Mouse (Mus musculus) adrenal gland, postnatal 14 days (tissue): ENCODE measurements around the gene Adad1. TPM values are rescaled to one million over a fixed set of nuclear protein-coding genes. Genes with fewer than 3 reads are reported as not detected.

Source experiments
- DNase-seq: peaks from one replicate; pipeline ENCODE4 v3.0.0; 2021; ENCODE audit warnings: mixed read lengths
- total RNA-seq: library from RNA; stranded (reverse); gene quantifications from 2 replicates; pipeline ENCODE4 v1.2.3, GENCODE M21; 2021

The Adad1 gene
- total RNA-seq, 1 experiment from 2014 or later: not detected

GRCm38 (mm10) chr3:37169283-37169682 is 106.0 kb downstream of the Adad1 start:
- no peak for DNase-seq

Other genes with a start within 250 kb of the Adad1 start
- 42.6 and 49.7 TPM in 2 replicates for gene 4932438A13Rik, start 200.4 kb upstream of the Adad1 start, total RNA-seq
- gene Il2, start 62.4 kb downstream of the Adad1 start, total RNA-seq: not detected in 2 replicates
- not detected in 2 replicates for gene Il21, start 169.1 kb downstream of the Adad1 start, total RNA-seq
- 3.4 and 4.0 TPM in 2 replicates for gene Bbs12, start 249.0 kb downstream of the Adad1 start, total RNA-seq
- 2.9 and 3.0 TPM in 2 replicates for gene Cetn4, start 249.2 kb downstream of the Adad1 start, total RNA-seq